Mouse (Mus musculus) cortical plate, adult 2 months (tissue): ENCODE measurements around the gene Obscn. TPM values are rescaled to one million over a fixed set of nuclear protein-coding genes. Genes with fewer than 3 reads are reported as not detected.

Source experiments
- H3K27ac ChIP-seq: fragments of 200-500 bp; 2 replicates; pipeline ENCODE4 v1.5.1; 2012; ENCODE audit warnings: low read length, control low read depth, inconsistent platforms; ENCODE audit not compliant: insufficient read depth
- H3K4me1 ChIP-seq: fragments of 200-500 bp; 2 replicates; pipeline ENCODE4 v1.6.1; 2011; ENCODE audit warnings: low read length; ENCODE audit not compliant: control insufficient read depth, insufficient read depth
- H3K4me3 ChIP-seq: fragments of 200-500 bp; 2 replicates; pipeline ENCODE4 v1.5.1; 2011; ENCODE audit warnings: mild to moderate bottlenecking, low read length, control low read depth; ENCODE audit not compliant: insufficient read depth
- CTCF ChIP-seq: fragments of 200-500 bp; IDR thresholded peaks from 2 replicates; pipeline ENCODE4 v1.5.1; 2011; ENCODE audit warnings: mild to moderate bottlenecking, control low read depth, low read length; ENCODE audit not compliant: insufficient read depth; ENCODE audit errors: extremely low read depth
- POLR2A ChIP-seq: fragments of 200-500 bp; IDR thresholded peaks from 2 replicates; pipeline ENCODE4 v1.6.1; 2011; ENCODE audit warnings: mild to moderate bottlenecking, low read length, control low read depth; ENCODE audit not compliant: insufficient read depth; ENCODE audit errors: extremely low read depth
- polyA plus RNA-seq: library from polyadenylated mRNA; depleted of rRNA; stranded (reverse); fragments of >200 nt; gene quantifications from 2 replicates; pipeline ENCODE4 v1.2.3, GENCODE M21; 2012; rRNA removed

The Obscn gene
- polyA plus RNA-seq, result 2.2 TPM in 2 replicates

DNA sequence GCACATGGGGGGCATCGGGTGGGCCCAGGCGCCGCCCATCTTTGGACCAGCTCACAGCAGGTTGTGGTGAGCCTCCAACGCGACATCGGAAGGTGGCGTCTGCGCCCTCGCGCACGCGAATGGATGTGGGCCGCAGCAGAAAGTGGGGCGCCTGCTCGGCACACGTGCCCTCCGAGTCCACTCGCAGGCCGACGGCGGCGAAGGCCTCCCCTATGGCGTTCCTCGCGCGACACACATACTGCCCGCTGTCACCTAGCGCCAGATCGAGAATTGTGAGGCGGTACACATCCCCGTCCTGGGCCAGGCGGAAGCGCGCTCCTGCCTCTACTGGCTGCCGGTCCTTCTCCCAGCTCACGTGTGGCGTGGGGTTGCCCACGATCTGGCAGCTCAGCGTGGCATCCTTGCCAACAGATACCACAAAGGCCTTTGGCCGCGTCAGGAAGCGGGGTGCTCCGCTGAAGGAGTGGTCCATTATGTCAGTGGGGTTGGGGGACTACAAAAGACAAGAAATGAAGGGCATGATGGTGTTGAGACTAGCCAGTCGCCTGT, at the start of gene Obscn:
TSS of gene Obscn (minus strand) at position 499 of the 549 bp plus-strand sequence.
- H3K4me3 ChIP-seq, result no peak within 1 kb of the TSS; the same call in 1 of the 2 replicates
- no peak within 1 kb of the TSS for H3K27ac ChIP-seq
- no peaks in the 10 kb centered on the region for H3K4me1 ChIP-seq
- TF ChIP-seq CTCF (no peak), POLR2A (no peak)

DNA sequence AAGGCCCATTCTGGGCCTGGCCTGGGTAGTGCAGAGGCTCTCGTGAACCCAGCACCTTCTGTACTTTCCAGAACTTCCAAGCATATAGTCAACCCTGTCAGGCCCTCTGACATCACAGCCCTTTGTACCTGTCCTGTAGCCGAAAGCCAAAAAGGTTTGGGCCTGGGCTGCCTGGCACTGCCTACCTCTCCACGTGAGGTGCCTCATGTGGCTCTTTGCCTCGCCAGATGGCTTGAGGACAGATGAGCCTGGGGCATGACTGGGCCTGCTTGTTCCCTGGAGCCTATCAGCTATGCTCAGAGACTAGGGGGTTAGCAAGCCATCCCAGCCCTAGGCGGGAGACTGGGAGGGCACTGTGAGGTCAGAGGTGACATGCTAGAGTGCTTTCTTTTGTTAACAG, 49.3 kb upstream of the Obscn start:
- TF ChIP-seq CTCF (no peak), POLR2A (no peak)
- H3K27ac ChIP-seq, result no peak overlapping the region
- H3K4me3 ChIP-seq, result no peak overlapping the region
- H3K4me1 ChIP-seq, result peaks cover 4% of the 10 kb centered on the region

DNA sequence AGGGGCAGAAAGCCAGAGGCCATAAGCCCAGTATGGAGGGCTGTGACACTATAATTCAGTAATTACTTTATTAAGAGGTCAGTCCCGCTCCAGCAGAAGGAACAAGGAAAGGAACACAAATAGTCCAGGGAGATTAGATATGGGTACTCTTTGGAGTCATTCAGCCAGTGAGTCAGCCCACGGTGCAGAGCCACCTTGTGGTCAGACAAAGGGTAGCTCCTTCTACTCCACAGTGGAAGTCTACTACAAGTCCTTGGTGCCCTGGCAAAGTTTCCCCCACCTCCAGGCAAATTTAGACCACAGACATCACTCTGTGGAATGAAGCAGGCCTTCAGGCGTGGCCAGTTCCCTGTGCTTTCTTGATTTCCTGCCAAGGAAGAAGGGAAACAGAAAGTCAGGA, 47.6 kb upstream of the Obscn start:
- TF ChIP-seq CTCF (peak; percentile 81), POLR2A (no peak)
- H3K4me3 ChIP-seq, result no peak overlapping the region
- H3K4me1 ChIP-seq, result no peaks in the 10 kb centered on the region
- H3K27ac ChIP-seq, result peak overlapping the region; percentile 62

DNA sequence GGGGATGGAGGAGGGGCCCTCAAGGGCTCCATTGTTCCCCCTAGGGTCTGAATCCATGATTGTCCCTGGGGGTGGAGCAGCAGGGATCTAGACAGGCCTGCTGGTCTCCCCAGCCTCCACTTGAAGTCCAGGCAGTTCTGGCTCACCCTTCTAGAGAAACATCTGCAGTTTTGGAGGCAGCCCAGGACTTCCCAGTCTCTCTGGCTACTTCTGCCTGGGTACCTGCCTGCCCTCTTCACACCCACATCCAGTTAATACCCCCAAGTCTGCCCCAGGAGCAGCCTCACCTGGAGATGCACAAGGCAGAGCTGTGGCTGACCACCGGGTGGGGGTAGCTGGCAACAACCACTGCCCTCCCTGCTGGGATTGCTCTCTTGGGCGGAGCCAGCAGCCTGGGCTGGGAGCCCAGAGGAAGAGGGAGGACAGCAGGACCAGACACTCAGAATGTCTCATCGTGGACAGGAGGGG, 46.7 kb upstream of the Obscn start, which contains the start of gene Gjc2:
TSS of gene Gjc2 (minus strand) at position 350 of the 468 bp plus-strand sequence.
- H3K27ac ChIP-seq, result peak within 1 kb of the TSS; percentile 62

DNA sequence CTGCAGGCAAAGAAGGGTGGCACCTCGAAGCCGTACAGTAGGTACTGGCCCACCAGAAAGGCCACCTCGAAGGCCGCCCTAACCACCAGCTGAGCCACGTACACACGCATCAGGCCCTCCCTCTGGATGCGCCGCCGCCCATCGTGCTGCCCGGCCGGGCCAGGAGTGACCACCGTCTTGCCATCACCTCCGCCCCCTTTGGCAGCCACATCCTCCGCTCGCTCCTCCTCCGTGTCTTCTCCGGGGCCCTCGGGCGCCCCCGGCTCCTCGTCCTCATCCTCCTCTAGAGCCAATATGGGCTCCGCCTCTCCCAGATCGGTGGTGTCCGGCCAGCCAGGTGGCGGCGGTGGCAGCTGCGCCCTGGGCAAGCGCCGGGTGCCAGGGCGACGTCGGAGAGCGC, 40.7 kb upstream of the Obscn start:
- Histone ChIP-seq H3K4me3 (no peak overlapping the region), H3K27ac (no peak overlapping the region), H3K4me1 (no peaks in the 10 kb centered on the region)
- TF ChIP-seq POLR2A (no peak), CTCF (no peak)

More for the DNA sequence above, 46.7 kb upstream of the Obscn start, which contains the start of gene Gjc2:
- H3K4me3 ChIP-seq, result peak within 1 kb of the TSS; percentile 21
- no peaks in the 10 kb centered on the region for H3K4me1 ChIP-seq
- 0 out of 2 replicates have a peak, but pooled peaks have one; percentile 1 for TF ChIP-seq POLR2A
- no peak for TF ChIP-seq CTCF

DNA sequence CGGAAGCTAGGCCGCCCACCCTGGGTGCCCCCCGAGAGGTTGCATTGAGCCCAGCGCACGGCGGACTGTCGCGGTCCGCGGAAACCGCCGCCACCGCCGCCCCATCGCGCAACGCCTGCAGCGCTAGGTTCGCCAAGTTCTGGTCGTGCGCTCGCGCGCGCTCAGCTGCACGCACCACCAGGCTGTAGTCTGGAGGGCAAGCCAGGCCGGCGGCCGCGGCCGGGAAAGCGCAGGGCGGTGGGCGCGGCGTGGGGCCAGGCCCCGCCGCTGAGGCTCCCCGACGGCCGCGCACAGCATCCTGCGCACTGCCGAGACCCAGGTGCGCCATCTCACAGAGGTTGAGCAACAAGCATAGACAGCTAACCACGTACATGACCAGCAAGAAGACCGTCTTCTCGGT, 40.3 kb upstream of the Obscn start:
- H3K27ac ChIP-seq, result no peak overlapping the region
- H3K4me3 ChIP-seq, result no peak overlapping the region
- TF ChIP-seq CTCF (no peak), POLR2A (no peak)
- no peaks in the 10 kb centered on the region for H3K4me1 ChIP-seq

DNA sequence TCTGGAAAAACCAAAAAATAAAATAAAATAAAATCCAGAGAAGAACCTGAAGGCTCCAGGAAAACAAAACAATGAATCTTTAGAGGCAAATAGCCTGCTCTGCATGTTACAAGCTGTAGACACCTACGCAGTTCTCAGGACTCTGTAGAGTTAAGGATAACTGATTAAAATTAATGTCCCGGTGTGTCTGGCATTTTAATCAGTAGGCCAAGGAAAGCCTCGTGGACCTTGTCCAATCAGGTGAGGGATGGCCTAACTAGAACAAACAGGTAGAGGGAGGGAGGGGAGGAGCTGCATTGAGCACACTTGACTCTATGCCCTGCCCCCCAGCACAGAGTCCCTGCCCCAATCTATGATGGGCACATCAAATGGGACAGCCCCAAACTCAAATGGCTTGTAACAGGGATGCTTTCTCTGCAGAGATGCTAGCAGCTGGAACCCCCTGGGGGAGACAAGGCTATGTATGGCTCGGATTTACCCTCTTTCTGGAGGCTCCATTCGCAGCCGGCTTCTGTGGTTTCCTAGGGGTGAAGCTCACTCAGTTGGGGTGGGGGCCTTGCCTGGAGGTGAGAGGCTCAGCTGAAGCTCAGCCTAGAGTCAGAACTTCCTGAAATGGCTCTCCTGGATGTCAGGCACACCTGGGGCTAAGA, 38.1 kb upstream of the Obscn start:
- Histone ChIP-seq H3K4me3 (no peak overlapping the region), H3K27ac (no peak overlapping the region), H3K4me1 (no peaks in the 10 kb centered on the region)
- TF ChIP-seq POLR2A (no peak), CTCF (no peak)

DNA sequence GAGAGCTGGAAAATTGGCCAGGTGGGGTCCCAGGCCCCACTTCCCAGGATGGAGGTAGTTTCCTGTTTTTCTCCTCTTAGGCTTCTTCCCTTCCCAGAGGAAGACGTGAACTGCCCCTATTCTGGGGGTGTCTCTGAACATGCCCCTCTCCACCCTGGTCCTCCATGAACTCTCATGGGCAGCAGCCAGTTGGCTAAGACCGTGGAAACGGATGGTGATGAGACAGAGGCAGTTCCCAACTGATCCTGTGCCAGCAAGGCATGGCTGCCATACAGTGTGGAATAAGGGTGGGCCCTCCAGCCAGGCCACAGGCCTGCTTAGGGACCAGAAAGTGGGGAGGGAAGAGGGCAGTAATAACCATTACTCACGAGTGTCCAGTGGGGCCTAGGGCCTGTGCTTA, 34.3 kb upstream of the Obscn start:
- no peak for TF ChIP-seq POLR2A
- TF ChIP-seq CTCF, result no peak
- H3K27ac ChIP-seq, result no peak overlapping the region
- no peak overlapping the region for H3K4me3 ChIP-seq
- H3K4me1 ChIP-seq, result no peaks in the 10 kb centered on the region

DNA sequence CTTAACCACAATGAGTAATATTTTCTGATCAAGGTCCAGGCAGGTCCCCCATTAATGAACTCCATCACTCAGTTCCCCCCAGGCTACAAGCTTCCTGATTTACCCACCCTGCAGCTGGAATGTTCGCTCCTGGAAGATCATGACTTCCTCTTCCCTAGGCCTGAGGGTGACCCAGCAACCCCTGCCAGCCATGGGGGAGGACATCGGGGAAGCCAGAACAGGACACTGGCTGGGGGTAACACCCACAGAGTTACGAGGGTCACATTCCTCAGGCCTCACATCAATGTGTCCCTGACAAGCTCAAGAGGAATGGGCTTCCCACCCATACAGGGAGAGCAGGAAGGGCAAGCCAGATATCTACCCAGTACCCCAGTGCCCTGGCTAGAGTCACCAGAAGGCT, 33.6 kb upstream of the Obscn start:
- H3K27ac ChIP-seq, result no peak overlapping the region
- no peak overlapping the region for H3K4me3 ChIP-seq
- TF ChIP-seq CTCF (no peak), POLR2A (no peak)
- H3K4me1 ChIP-seq, result no peaks in the 10 kb centered on the region

DNA sequence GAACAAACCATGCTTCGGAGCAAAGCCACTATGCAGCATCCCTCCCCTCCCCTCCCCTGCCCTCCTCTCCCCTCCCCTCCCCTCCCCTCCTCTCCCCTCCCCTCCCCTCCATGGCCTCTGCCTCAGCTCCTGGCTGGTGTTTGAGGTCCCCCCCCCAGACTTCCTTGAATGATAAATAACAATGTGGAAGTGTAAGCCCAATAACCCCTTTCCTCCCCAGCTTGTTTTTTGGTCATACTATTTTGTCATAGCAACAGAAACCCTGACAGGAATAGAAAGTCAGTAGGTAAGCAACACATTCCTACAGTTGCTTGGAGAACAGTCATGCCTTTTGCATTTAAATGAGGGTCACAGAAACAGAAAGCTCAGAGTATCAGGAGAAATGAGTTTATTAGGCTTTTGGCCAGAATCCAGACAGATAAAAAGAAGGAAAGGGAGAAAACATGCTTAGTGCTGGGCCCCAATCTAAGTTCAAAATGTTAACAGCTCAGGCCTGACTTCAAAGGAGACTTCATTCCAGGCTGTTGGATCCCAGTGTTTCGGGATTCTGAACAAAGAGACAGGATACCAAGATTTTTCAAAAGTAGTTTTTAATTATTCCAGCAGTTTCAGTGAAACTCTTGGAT, 29.5 kb upstream of the Obscn start:
- Histone ChIP-seq H3K27ac (no peak overlapping the region), H3K4me1 (peaks cover 4% of the 10 kb centered on the region; the same call in 1 of the 2 replicates), H3K4me3 (no peak overlapping the region)
- TF ChIP-seq POLR2A, result no peak
- TF ChIP-seq CTCF, result no peak
